Mouse (Mus musculus) bone marrow macrophage, adult 2 months (primary cell): ENCODE measurements at regions not wholly inside any gene's neighbourhood (a gene's known extent, or its start where the extent isn't known, plus 50 kb on each side); places are given as distances from the start of the nearest gene placed in this dataset.

Experiments used
- CTCF ChIP-seq: IDR thresholded peaks from 2 replicates; pipeline ENCODE4 v1.5.1; 2012; ENCODE audit warnings: low read depth, mild to moderate bottlenecking, low read length, moderate library complexity
- POLR2A ChIP-seq: IDR thresholded peaks from 2 replicates; pipeline ENCODE4 v1.6.1; 2012; ENCODE audit warnings: mild to moderate bottlenecking, low read depth, low read length, borderline replicate concordance

GRCm38 (mm10) chr7:117939618-117940017 lies 176.4 kb downstream of the Rps15a start:
- TF ChIP-seq CTCF (no peak), POLR2A (no peak)
